Mouse (Mus musculus): Measurements from ENCODE around the gene Tmem223.

DNA sequence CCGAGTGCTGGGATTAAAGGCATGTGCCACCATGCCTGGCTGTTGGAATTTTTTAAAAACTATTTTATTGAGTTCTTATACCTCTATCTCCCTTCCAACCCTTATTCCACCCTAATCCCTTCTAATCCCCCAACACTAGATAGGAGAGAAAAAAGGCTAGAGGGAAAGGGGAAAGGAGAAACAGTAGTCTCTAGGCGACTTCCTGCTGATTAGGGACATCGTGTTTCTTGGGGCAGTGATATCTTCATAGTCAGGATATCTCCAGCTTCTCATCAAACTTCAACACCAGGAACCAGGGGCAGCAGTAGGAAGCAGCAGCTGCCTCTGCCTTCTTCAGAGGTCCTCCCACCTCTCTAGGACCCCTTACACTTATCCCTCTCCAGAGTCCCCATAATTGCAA lies 36.5 kb upstream of the Tmem223 start:
- TF ChIP-seq POLR2A (IDR thresholded peaks at IDR 0.05; ENCODE audit: borderline replicate concordance, control insufficient read depth, low read depth, low read length) (no peak), CTCF (IDR thresholded peaks at IDR 0.05; ENCODE audit: control insufficient read depth, insufficient read depth, low read length) (no peak)
